Mouse (Mus musculus) adrenal gland, adult (tissue): Measurements from ENCODE around the gene Frem1.

Experiments
- DNase-seq, 2 experiments: peaks; one replicate each; pipeline ENCODE4 v3.0.0; 2022 to 2023; ENCODE audit warnings: low spot score in 1 of 2; ENCODE audit not compliant: inconsistent age in 2 of 2

Frem1 gene

DNA sequence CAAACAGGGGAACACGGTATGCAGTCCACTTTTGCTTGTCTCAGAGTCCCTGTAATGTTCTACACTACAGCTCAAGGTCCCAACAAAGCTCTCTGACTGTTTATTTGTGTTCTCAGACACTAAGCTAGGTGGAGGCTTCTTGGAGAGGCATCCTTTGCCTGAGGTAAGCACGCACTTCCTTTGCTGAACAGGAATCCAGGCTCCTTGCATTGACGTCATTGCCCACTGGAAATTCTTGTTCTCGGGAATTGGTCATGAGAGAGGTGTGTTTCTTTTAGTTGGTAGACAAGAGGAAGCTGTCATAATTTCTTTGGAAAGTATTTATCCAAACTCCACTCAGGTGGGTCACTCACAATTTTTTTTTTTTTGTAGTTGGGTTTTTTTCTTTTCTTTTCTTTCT, 176.6 kb downstream of the Frem1 start:
- DNase-seq, result no peak

DNA sequence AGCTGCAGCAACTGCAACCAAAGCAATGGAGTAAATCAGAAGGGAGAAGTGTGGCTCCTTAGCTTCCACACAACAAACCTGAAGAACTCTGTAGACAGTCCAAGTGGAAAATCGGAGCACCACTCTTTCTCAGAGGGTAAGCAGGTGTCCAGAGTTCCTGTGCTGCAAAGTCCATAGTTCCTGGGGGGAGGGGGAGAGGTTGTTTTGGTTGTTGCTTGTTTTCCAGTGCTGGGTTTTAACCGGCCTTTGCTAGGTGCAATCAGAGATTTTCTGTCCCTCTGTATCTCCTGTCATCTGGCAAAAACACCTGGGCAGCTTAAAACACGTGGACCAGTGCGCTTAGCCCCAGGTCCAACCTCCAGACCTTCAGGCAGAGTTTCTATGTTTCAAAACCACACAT, 177.3 kb downstream of the Frem1 start:
- DNase-seq, result no peak

DNA sequence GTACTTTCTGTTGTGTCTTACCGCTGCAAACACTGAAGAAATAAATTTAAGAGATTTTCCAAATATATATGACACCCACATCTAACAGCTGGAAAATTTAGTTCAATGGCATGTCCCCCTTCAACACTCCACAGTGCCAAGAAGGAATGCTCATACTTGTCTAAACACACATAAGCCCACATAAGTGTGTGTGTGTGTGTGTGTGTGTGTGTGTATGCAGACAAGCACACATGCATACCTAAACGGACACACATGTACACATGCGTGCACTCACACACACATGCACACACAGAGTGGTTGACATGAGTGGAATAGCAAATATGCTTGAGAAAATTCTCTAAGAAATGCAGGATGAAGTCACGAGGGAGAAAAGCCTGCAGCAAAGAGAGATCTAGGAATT, 179.6 kb downstream of the Frem1 start:
- no peak for DNase-seq

DNA sequence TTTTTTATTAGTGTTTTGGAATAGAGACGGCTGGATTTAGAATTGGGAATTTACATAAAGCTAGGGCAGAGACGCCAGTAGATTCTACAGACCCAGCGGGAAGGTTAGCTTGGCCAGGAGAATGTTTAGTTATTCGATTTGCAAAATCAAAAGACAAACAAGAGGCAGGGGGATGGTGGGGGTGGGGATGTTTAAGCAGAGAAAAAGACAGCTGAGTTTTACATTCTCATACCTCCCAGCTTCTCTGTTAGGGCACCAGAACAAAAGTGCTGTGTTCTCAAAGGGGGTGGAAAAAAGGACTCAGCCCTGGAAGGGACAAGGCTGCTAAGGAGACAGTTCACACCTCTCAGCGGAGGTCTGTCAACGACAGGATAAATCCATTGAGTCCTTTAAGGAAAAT, 180.0 kb downstream of the Frem1 start:
- no peak for DNase-seq

DNA sequence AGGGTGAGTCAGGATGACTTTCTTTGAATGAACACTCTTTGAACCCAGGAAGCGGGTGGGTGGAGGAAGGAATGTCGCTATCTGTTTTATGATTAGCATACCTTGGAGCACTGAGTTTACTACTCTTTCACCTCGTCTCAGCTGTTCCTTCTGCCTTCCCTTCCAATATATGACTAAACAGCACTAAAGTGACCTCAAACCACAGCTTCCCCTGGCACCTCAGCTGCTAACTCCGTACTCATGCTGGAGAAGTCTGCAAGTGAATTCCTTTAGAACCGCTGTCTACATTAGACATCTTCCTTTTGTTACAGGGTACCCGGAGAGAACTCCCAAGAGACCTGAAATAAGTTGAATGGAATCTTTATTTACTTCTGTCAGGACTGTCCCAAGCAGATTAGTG, 181.2 kb downstream of the Frem1 start:
- no peak for DNase-seq

DNA sequence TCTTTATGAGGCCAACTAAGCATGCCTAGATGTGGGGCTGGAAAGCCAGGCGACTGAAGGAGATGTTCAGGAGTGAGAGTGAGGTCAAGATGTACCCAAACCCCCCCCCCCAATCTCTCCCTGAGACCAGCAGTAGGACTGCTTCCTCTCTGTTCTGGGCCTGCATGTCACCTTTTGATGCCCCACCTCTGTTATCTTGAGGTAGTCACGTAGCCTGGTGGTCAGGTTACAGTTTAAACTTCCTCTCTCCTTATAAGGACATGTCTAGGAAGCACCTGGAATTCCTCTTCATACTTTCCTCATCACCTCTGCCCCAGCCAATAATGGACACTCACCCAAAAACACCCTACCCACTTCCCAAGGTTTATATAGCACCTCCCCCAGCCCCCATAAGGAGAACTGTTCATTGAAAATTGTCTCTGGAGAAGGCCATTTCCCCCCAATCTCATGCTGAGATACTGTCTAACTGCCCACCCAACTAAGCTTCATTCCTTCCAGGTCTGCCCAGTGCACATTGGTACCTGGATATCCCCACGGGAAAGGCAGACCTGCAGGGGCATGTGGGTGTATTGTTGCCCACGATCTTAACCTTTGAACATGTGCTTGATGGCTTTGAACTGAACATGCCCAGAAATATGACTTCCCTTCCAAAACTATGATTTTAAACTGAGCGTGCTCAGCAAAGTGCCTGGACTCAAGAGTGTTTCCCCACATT, 184.3 kb downstream of the Frem1 start:
- DNase-seq, result no peak

DNA sequence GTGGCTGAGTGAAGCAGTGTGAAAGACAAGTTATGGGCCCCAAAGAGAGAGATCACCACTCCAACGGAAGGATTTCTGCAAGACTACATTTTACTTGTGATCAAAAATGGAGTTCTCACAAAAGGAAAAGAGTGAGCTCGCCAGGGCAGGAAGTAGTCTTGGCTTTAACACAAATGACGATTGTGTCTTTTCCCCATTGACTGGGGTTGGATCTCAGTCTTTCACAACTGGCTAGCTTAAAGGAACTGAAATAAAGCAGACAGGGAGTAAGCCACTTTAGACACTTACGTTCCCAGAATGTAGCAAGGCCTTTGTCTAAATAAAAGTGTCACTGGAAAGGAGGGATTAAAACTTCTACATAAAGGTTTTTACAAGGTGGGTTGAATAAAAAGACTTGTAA, 185.0 kb downstream of the Frem1 start:
- no peak for DNase-seq

DNA sequence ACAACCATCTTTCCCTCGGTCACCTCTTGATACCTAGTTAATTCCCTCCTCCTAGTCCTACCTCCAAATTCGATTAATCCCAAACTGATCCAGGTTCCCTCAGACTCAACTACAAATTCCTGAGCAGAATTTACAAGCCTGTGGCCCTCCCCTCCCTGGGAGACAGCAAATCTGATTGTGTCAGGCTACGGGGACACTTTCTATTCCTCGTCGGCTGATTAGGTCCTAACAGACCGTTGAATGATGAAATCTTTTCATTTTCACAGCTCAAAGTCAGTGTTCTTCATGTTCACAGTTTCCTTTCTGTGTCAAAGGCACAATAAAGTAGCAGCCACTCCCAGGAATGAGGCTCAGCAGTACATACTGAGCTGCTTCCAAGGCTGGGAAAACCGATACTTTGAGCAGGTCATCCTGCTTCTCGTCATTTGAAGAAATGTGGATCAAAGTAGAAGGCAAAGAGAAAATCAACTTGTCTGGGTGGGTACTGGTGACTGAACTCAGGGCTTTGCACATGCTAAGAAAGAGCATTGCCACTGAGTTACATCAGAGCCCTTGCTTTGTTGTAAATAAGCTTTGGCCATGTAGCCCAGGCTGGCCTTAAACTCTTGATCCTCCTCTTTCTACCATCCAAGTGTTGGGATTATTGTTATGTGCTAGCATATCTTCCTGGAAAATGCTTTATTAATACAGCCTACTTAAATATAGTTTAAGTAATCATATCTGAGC, 187.0 kb downstream of the Frem1 start:
- no peak for DNase-seq

DNA sequence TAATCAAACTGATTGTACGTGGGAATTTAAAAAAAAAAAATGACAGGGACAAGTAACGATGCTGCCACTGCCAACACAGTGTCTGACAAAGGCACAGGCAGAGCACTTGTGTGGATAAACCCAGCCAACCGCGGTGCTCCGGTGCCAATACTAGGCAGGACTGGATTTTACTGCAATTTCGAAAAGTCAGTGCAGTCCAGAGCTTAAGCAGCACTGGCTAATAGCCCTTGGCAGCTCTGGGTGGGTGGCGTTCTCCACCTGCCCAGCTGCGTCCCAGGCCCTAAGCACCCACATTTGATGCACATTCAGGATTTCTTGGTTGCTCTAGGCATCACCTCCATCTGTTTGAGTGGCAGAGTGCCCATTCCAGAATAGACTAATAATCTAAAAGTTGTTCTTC, 188.8 kb downstream of the Frem1 start:
- no peak for DNase-seq

DNA sequence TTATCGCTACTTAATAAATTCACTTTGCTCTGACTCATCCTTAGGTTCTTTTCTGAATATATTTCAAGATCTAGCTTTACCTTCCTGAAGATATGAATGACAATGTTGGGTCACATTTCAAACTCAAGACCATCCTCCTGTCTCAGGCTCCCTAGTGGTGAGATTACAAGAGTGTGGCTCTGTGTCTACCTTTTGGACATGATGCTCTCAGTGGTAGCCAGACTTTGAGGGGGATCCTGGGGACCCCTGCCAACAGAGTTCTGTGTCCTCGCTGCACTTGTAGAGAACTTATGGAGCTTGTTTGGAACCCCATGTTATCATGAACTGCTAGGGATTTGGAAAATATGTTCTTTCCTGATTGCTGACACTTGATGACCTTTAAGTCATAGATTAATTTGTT, 190.7 kb downstream of the Frem1 start:
- DNase-seq, result no peak

DNA sequence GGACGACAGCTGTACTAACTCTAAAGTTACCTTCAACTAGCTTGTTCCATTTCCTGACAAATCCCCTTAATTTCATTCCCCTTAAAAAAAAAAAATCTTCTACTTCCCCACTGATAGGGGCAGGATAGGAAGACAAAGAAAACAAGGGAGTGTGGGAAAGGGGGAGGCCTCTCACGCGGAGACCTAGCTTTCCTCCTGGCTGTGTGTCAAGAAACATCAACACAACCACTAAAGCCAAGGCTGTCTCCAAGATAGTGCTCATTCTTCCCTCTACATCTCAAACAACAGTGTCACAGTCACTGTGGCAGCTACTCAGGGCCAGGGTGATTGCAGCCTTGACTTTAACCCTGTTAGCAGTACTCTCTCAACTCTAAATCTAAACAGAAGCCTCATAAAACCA, 191.6 kb downstream of the Frem1 start:
- peak in 1 of 2 experiments; percentile 58 for DNase-seq

DNA sequence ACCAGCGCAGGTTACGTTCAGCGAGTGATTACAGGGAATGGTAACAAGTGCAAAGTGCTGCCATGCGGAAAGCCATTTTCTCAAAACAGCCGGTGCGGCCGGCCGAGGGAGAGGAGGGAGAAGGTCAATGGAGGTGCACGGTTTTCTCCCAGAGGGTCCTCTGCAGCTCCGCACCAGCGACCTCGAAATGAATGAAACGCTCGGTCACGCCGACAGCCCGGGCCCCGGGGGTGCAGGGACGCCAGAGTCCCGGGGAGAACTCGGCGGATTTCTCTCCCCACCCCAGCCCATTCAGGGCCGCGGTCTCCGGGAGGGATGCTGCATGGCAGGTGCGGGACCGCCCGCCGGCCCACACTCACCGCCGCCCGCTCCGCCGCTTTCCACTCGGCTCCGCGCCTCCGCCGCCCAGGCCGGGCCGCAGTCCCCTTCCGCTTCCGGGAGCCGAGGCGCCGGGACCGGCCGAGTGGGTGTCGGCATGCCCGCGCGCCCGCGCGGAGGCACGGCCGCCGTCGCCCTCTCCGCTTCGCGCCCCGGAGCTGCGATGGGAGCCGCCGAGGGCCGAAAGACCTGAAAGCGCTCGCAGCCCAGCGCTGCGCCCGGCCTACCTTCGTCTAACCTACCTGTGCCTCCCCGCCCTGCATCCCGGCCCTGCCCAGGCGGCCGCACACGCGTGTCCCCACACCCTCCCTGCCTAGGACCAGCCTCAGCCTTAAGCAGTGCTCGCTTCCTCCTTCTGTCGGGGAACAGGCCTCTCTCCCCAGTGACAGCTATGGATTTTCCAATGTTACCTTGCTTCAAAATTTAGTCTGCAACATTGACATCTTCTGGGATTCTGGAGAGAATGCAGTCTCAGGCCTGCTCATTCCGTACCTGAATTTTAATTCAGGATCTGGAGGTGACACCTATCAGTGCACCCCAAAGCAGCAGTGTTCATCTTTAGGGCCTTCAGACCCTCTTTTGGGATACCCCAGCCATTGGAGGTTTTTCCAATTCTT, 192.7 kb downstream of the Frem1 start, which contains the start of gene Zdhhc21:
TSS of gene Zdhhc21 (minus strand) at position 828 of the 995 bp plus-strand sequence.
- DNase-seq, result peak; percentile 85 to 94

DNA sequence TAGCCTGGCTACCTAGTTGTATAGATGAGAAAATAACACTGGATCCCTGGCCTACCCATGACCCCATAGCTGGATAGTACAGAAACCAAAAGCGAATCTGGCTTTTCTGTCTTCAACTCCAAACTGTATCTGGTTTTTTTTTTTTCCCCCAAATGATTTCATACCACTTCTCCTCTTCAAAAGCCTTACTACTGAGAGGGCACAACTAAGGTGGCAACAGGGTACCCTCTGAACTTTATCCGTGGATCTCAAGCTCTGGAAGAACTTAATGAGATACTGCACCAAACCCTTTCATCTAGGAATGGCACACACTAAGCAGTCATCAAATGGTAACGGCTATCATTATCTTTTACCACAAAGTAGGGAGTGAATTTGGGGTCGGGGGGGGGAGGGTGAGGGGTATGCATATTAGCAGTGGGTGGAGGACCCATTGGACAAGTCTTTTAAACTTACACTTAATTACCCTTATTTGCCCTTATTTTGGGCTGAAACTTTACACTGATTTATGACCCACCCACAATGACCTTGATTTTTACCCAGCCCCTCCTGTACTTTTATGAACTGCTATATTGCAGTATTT, 193.6 kb downstream of the Frem1 start:
- DNase-seq, result peak in 1 of 2 experiments; percentile 28

DNA sequence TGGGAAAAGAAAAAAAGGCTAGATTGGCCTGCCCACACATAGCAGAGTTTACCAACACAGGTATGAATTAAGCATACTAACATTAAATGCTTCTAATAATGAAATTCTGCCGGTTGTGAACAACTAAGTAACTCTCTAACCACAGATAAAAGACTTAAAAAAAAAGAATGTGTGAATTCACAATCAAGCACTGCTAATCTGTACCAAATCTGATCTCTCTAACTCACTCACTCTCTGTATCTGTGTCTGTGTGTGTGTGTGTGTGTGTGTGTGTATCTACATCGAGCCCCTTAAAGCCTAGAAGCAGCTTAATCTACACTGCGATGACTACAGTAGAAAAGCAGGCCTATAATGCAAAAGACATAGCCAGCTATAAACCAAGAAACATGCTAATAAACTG, 195.2 kb downstream of the Frem1 start:
- DNase-seq, result no peak

DNA sequence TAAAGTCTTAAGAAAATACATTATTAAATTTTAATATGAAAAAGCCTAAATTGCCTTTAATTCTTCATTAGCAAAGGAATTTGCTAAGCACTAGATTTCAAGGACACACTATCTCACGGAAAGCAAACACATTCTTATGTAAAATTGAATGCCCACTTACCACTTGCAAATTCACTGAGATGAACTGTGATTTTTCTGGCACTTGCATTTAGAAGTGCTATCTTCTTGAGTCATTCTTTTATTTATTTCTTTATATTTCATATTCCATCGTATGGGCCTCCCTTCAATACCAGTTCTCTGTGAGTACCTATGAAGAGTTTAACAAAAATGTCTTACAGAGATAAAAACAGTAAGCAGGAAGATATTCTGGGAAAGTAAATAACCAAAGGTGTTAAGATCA, 198.3 kb downstream of the Frem1 start:
- no peak for DNase-seq

DNA sequence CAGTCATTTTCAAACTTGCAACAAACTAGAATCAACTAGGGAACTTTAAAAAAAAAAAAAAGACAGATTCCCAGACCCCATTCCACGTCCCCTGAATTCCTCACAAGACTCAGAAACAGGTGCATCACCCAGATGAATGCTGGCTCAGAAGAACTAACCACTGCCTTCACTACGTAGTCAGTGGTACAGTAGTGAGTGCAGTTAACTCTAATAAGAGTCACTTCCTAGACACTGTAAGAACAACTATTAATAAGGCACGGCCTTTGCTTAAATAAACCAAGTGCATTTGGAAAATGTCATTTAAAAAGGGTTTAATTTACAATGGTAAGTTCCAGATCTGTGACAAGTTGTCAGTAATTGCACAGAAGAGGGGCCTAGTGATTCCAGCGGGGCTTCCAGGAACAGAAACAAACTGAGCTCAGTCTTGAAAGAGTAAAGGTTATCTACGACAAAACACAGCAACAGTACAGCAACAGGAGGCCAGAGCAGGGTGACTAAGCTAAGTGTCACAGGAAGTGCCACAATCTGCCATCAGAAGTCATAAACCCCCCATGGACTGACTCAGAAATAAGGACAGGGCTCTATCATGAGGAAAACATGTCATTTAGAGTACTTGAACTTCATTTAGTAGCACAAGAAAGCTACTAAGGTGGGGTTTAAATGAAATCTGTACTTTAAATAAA, 203.4 kb downstream of the Frem1 start:
- DNase-seq, result peak; percentile 30 to 68
